Mouse (Mus musculus) gastrocnemius, postnatal 10 days (tissue): ENCODE data around the gene 1700024G13Rik. TPM values are rescaled to one million over a fixed set of nuclear protein-coding genes. Genes with fewer than 3 reads are reported as not detected.
"Not testable (repeated sequence)": the region's sequence is repeated elsewhere in the genome, so short reads cannot be mapped to it uniquely, and the experiment has no call there.

Experiments used
- DNase-seq: peaks from one replicate; pipeline ENCODE4 v3.0.0; 2021; ENCODE audit warnings: mixed read lengths
- long read RNA-seq, 2 experiments: library from polyadenylated mRNA; stranded (forward); transcript quantifications; one replicate each; pipeline ENCODE4 v2.0.0; 2021
- total RNA-seq, 2 experiments: library from RNA; stranded (reverse); gene quantifications; 2 replicates each; pipeline ENCODE4 v1.2.3; 2021

The 1700024G13Rik gene
- total RNA-seq = not detected
- long read RNA-seq, experiment 1 = 0 reads
- long read RNA-seq, experiment 2 = 0 reads

GRCm38 (mm10) chr14:32388196-32388595 lies at the start of gene 1700024G13Rik:
TSS of gene 1700024G13Rik (minus strand) at chr14:32388391.
- DNase-seq = peak; percentile 13

DNA sequence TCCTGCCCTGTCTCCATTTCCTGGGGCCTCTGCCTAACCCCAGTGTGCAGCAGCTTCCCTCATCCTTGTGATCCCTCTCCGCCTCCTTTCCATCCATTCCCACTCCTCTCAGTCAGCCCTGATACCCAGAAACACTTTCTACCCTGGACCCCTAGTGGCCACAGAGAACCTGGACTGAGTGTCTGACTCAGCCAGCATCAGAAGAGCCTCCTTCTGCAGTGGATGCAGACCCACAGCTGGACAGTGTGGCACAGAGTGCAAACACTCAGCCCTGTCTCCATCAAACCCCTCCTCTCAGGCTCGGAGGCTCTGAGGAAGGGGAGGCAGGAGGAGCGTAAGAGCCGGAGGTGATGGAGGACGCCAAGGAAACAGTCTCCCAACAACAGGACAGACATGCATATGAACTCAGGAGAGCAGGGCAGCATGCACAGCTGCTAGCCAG lies 49.2 kb upstream of the 1700024G13Rik start:
- no peak for DNase-seq

GRCm38 (mm10) chr14:32429030-32429602 lies 40.9 kb upstream of the 1700024G13Rik start:
- no peak for DNase-seq

DNA sequence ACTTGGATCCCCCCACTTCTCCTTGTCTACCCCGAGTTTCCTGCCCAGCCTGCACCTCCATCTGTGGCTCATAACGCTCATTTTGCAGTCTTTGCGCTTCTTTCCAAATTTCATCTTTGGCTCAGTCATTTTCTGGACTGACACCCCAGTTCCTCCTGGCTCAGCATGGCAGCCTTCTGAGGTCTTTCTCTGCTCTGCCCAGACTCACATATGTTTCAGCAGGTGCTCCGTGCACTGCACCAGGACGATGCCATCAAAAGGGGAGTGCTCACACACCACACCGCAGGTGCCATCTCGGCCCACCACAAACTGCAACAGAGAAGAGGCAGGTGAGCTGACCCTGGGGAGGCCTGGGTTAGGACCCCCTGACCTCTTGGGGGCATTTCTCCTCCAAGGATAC lies 35.8 kb upstream of the 1700024G13Rik start:
- DNase-seq = no peak

GRCm38 (mm10) chr14:32418747-32419146 lies 30.6 kb upstream of the 1700024G13Rik start:
- DNase-seq = no peak

- no peak for DNase-seq
Measured at GRCm38 (mm10) chr14:32412075-32412474, 23.9 kb upstream of the 1700024G13Rik start.

DNA sequence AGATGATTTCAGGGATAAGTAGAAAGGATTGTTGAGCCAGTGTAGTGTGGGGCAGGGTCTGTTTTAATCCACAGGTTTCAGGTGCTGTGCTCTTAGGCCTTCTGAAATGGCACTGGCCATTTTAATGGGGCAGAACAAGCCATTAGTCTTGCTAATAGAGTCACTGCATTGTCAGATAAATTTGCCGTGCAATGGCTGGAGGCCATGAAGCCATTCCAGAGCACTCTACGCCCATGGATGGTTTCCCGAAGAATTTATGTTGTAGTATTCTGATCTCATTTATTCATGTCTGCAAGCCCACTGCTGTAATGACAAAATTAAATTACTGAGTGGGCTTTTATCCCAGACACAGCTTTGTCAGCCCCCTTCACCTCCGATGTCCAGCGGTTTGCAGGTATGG lies 21.9 kb upstream of the 1700024G13Rik start:
- DNase-seq = no peak

- not testable (repeated sequence) for DNase-seq
Measured at GRCm38 (mm10) chr14:32405399-32405798, 17.2 kb upstream of the 1700024G13Rik start.

- no peak for DNase-seq
Measured at GRCm38 (mm10) chr14:32381619-32382018, 6.6 kb downstream of the 1700024G13Rik start.

GRCm38 (mm10) chr14:32381066-32381465 lies 7.1 kb downstream of the 1700024G13Rik start:
- no peak for DNase-seq

- DNase-seq = no peak
Measured at GRCm38 (mm10) chr14:32380099-32380480, 8.1 kb downstream of the 1700024G13Rik start.

GRCm38 (mm10) chr14:32379395-32380098 lies 8.6 kb downstream of the 1700024G13Rik start:
- no peak for DNase-seq

GRCm38 (mm10) chr14:32372510-32372909 lies 15.7 kb downstream of the 1700024G13Rik start:
- no peak for DNase-seq

DNA sequence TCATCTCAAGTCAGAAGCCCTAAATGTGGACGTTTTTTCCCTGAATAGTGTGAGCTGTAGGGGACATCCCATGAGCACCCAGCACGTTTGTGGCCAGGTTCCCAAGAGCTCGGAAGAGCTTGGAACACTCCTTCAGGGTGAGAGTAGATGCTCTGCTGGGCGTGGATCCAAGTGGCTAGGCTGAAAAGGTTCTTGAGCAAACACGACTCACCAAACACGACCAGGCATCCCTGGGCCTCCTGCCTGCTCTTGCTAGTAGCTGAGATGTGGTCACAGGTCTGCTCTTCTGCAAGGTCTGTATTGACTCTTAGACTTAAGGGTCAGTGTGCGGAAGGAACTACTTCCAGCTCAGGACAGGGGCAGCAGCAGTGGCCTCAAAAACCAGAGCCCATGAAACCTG lies 18.4 kb downstream of the 1700024G13Rik start:
- no peak for DNase-seq

GRCm38 (mm10) chr14:32364359-32364758 lies 23.8 kb downstream of the 1700024G13Rik start:
- DNase-seq = no peak

- DNase-seq = not testable (repeated sequence)
Measured at GRCm38 (mm10) chr14:32351181-32351920, 36.8 kb downstream of the 1700024G13Rik start.

GRCm38 (mm10) chr14:32347307-32347706 lies 40.9 kb downstream of the 1700024G13Rik start:
- no peak for DNase-seq

DNA sequence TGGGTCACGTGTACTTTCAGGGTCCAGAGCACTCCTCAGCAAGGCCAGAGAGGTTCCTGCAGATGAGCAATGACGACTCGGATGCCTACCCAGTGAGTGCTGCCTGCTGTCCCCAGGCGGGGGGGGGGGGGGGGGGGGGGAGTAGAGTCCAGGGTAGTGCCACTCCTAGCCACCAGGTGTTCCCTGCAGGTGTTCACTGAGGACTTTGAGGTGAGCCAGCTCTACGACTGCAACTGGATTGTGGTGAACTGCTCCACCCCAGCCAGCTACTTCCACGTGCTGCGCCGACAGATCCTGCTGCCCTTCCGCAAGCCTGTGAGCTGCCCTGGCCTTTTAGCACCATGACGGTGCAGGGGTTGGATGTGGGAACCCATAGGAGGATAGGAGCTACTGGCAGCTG lies 43.5 kb downstream of the 1700024G13Rik start:
- no peak for DNase-seq

DNA sequence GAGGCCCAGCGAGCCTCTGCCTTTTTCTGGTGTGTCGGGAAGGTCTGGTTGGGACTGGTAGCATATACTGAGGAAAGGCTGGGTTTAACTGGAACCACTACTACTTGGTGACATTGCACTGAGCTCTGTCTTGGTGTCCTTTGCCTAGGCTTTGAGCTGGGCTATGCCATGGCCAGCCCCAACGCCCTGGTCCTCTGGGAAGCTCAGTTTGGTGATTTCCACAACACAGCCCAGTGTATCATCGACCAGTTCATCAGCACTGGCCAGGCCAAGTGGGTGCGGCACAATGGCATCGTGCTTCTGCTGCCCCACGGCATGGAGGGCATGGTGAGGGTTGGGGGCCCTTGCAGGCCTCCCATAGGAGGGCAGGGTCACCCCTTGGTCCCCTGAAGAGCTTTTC lies 44.0 kb downstream of the 1700024G13Rik start:
- DNase-seq = no peak

GRCm38 (mm10) chr14:32341823-32342222 lies 46.4 kb downstream of the 1700024G13Rik start:
- DNase-seq = no peak

- DNase-seq = no peak
Measured at GRCm38 (mm10) chr14:32336547-32336946, 51.6 kb downstream of the 1700024G13Rik start.

- no peak for DNase-seq
Measured at GRCm38 (mm10) chr14:32336021-32336420, 52.2 kb downstream of the 1700024G13Rik start.
